Mouse (Mus musculus) ES-E14 (cell line): ENCODE results near the gene G3bp1. TPM values are rescaled to one million over a fixed set of nuclear protein-coding genes. Genes with fewer than 3 reads are reported as not detected.

ENCODE experiments used
- DNase-seq: peaks from one replicate; pipeline ENCODE4 v3.0.0-alpha.2; 2013; ENCODE audit warnings: low read depth, low spot score
- H3K27ac ChIP-seq: 2 replicates; pipeline ENCODE4 v1.5.1; 2012; ENCODE audit warnings: low read depth, mild to moderate bottlenecking, low read length, moderate library complexity, mixed read lengths; ENCODE audit not compliant: poor library complexity, insufficient read depth, severe bottlenecking
- H3K36me3 ChIP-seq: 2 replicates; pipeline ENCODE4 v1.6.1; 2012; ENCODE audit warnings: mild to moderate bottlenecking, low read length, moderate library complexity, mixed read lengths; ENCODE audit not compliant: control insufficient read depth, poor library complexity, insufficient read depth, severe bottlenecking
- H3K4me1 ChIP-seq, 2 experiments: fragments of 150-350 bp in 1 of 2; sonication (generic) in 1 of 2; 2 replicates each; pipeline ENCODE4 v1.6.1; 2012; ENCODE audit warnings: low read length in 2 of 2, mild to moderate bottlenecking in 1 of 2, mixed read lengths in 1 of 2; ENCODE audit not compliant: control insufficient read depth in 2 of 2, insufficient read depth in 2 of 2, poor library complexity in 1 of 2
- H3K4me3 ChIP-seq, 2 experiments: fragments of 150-350 bp in 1 of 2; sonication (generic) in 1 of 2; 2 replicates each; pipeline ENCODE4 v1.5.1; 2012; ENCODE audit warnings: low read length in 2 of 2, low read depth in 1 of 2, mild to moderate bottlenecking in 1 of 2, mixed read lengths in 1 of 2; ENCODE audit not compliant: insufficient read depth in 1 of 2, poor library complexity in 1 of 2, severe bottlenecking in 1 of 2
- H3K9ac ChIP-seq: 2 replicates; pipeline ENCODE4 v1.6.1; 2012; ENCODE audit warnings: low read depth, mild to moderate bottlenecking, low read length, mixed read lengths; ENCODE audit not compliant: poor library complexity, insufficient read depth, severe bottlenecking
- H3K9me3 ChIP-seq: fragments of 150-350 bp; sonication (generic); 2 replicates; pipeline ENCODE4 v1.6.1; 2012; ENCODE audit warnings: low read depth, mild to moderate bottlenecking, low read length; ENCODE audit not compliant: control insufficient read depth, insufficient read depth
- CHD2 ChIP-seq: IDR thresholded peaks from 2 replicates; pipeline ENCODE4 v1.6.1; 2014; ENCODE audit warnings: mild to moderate bottlenecking, low read depth, low read length, inconsistent platforms
- HCFC1 ChIP-seq: IDR thresholded peaks from 2 replicates; pipeline ENCODE4 v1.6.1; 2012; ENCODE audit warnings: low read length, inconsistent platforms, borderline replicate concordance; ENCODE audit not compliant: insufficient read depth
- MAFK ChIP-seq: IDR thresholded peaks from 2 replicates; pipeline ENCODE4 v1.6.1; 2014; ENCODE audit warnings: mild to moderate bottlenecking, low read depth, low read length, inconsistent platforms; ENCODE audit not compliant: insufficient read depth
- ZC3H11A ChIP-seq: IDR thresholded peaks from 2 replicates; pipeline ENCODE4 v1.6.1; 2012; ENCODE audit warnings: low read depth, mild to moderate bottlenecking, inconsistent platforms, low read length, borderline replicate concordance
- ZNF384 ChIP-seq: IDR thresholded peaks from 2 replicates; pipeline ENCODE4 v1.6.1; 2012; ENCODE audit warnings: low read depth, low read length, inconsistent platforms
- in situ Hi-C, 2 experiments: fragments of 600-800 bp; cut with MboI; formaldehyde crosslinking; loops; one replicate each; pipeline ENCODE4 v1.15.1; 2025; ENCODE audit warnings: low sequenced_read_pairs in 2 of 2, inconsistent platforms in 1 of 2; ENCODE audit not compliant: unreplicated experiment in 2 of 2
- total RNA-seq: library from RNA; depleted of rRNA; stranded (reverse); fragments of 300-350 nt; gene quantifications from 2 replicates; pipeline ENCODE4 v1.2.3, GENCODE M21; 2012

The G3bp1 gene
- total RNA-seq, 1 experiment = 189 TPM

GRCm38 (mm10) chr11:55471467-55471866, 2.0 kb downstream of the G3bp1 start:
- in situ Hi-C loops = no loop called here
- peaks cover 20% of the 10 kb centered on the region for H3K36me3 ChIP-seq
- H3K27ac ChIP-seq = no peak overlapping the region
- DNase-seq = no peak
- H3K9ac ChIP-seq = peak overlapping the region; percentile 75; the same call in 1 of the 2 replicates
- TF ChIP-seq ZC3H11A = no peak
- TF ChIP-seq ZNF384 = no peak
- peak overlapping the region; percentile 93 to 96 for H3K4me3 ChIP-seq
- H3K4me1 ChIP-seq = peaks cover 4 to 5% of the 10 kb centered on the region in 2 experiments; a peak in 3 of 4 replicates
- H3K9me3 ChIP-seq = no peaks in the 10 kb centered on the region

GRCm38 (mm10) chr11:55473219-55473618, 3.7 kb downstream of the G3bp1 start:
- no peak overlapping the region for H3K27ac ChIP-seq
- TF ChIP-seq ZNF384 (no peak), MAFK (no peak), CHD2 (no peak), ZC3H11A (no peak), HCFC1 (no peak)
- peaks cover 20% of the 10 kb centered on the region for H3K36me3 ChIP-seq
- DNase-seq = no peak
- H3K9me3 ChIP-seq = no peaks in the 10 kb centered on the region
- H3K9ac ChIP-seq = no peak overlapping the region
- in situ Hi-C loops = no loop called here
- H3K4me3 ChIP-seq = peak overlapping the region in 1 of 2 experiments; percentile 4; a peak in 2 of 4 replicates
- peaks cover 4 to 5% of the 10 kb centered on the region in 2 experiments; a peak in 3 of 4 replicates for H3K4me1 ChIP-seq

GRCm38 (mm10) chr11:55485443-55485842, 16.0 kb downstream of the G3bp1 start:
- H3K9me3 ChIP-seq = no peaks in the 10 kb centered on the region
- no peak overlapping the region for H3K9ac ChIP-seq
- DNase-seq = no peak
- no peak overlapping the region for H3K4me3 ChIP-seq
- H3K36me3 ChIP-seq = peaks cover 66% of the 10 kb centered on the region
- peaks cover 2 to 4% of the 10 kb centered on the region in 2 experiments; a peak in 2 of 4 replicates for H3K4me1 ChIP-seq
- in situ Hi-C loops = no loop called here
- H3K27ac ChIP-seq = no peak overlapping the region
- TF ChIP-seq MAFK = no peak
- no peak for TF ChIP-seq CHD2
- TF ChIP-seq ZNF384 = no peak
- no peak for TF ChIP-seq HCFC1

GRCm38 (mm10) chr11:55496158-55496557, 26.7 kb downstream of the G3bp1 start:
- Histone ChIP-seq H3K4me1 (no peaks in the 10 kb centered on the region; a peak in 1 of 4 replicates), H3K4me3 (no peak overlapping the region), H3K36me3 (peaks cover 75% of the 10 kb centered on the region), H3K9me3 (no peaks in the 10 kb centered on the region), H3K27ac (no peak overlapping the region), H3K9ac (no peak overlapping the region)
- DNase-seq = no peak
- in situ Hi-C loops = no loop called here
- TF ChIP-seq ZC3H11A = no peak
- no peak for TF ChIP-seq MAFK
- TF ChIP-seq HCFC1 = no peak
- TF ChIP-seq ZNF384 = no peak
- TF ChIP-seq CHD2 = no peak

GRCm38 (mm10) chr11:55497885-55498284, 28.4 kb downstream of the G3bp1 start:
- H3K9ac ChIP-seq = no peak overlapping the region
- no peaks in the 10 kb centered on the region for H3K9me3 ChIP-seq
- no peak overlapping the region for H3K27ac ChIP-seq
- H3K4me1 ChIP-seq = no peaks in the 10 kb centered on the region; a peak in 2 of 4 replicates
- no peak overlapping the region for H3K4me3 ChIP-seq
- in situ Hi-C loops = no loop called here
- H3K36me3 ChIP-seq = peaks cover 66% of the 10 kb centered on the region
- peak; percentile 63 for DNase-seq
- TF ChIP-seq CHD2 (no peak), ZNF384 (peak; percentile 40; the same call in 1 of the 2 replicates)
